Mouse (Mus musculus) testis, postnatal 10 days (tissue): ENCODE data around the gene Bmf.
A peak's percentile ranks its signal among the peaks of the same experiment; 100 is the strongest.

ENCODE experiments used
- DNase-seq: peaks from one replicate; pipeline ENCODE4 v3.0.0; 2021; ENCODE audit warnings: low spot score

Gene Bmf

GRCm38 (mm10) chr2:118479550-118479909 is 70.0 kb downstream of the Bmf start, which contains the start of gene Srp14:
Srp14 (minus strand) TSS chr2:118479711.
- DNase-seq: peak; percentile 93

GRCm38 (mm10) chr2:118478833-118479549 is 70.5 kb downstream of the Bmf start:
- DNase-seq: no peak
